Mouse (Mus musculus) kidney, adult 2 months (tissue): ENCODE measurements at regions not wholly inside any gene's neighbourhood (a gene's known extent, or its start where the extent isn't known, plus 50 kb on each side); places are given as distances from the start of the nearest gene placed in this dataset.

Experiments used
- CTCF ChIP-seq: fragments of 200-500 bp; conservative IDR thresholded peaks from 2 replicates; pipeline ENCODE4 v1.5.1; 2011; ENCODE audit warnings: low read depth, mild to moderate bottlenecking, control low read depth, low read length, moderate library complexity, mixed read lengths; ENCODE audit not compliant: insufficient read depth, insufficient read length
- POLR2A ChIP-seq: fragments of 200-500 bp; IDR thresholded peaks from one replicate; pipeline ENCODE4 v1.6.1; 2011; ENCODE audit warnings: low read depth, low read length, control low read depth

- no peak for TF ChIP-seq POLR2A
- TF ChIP-seq CTCF = no peak
These were observed 98.6 kb upstream of the Dazl start for GRCm38 (mm10) chr17:50391996-50392395.
